Mouse (Mus musculus) stomach, postnatal 0 days (tissue): ENCODE data around the gene Igsf3.

ENCODE experiments used
- CTCF ChIP-seq: IDR thresholded peaks from 2 replicates; pipeline ENCODE4 v1.5.1; 2016; ENCODE audit warnings: antibody characterized with exemption, low read depth, mild to moderate bottlenecking, moderate library complexity
- EP300 ChIP-seq: optimal IDR thresholded peaks from 2 replicates; pipeline ENCODE3; 2016; ENCODE audit warnings: antibody characterized with exemption

DNA sequence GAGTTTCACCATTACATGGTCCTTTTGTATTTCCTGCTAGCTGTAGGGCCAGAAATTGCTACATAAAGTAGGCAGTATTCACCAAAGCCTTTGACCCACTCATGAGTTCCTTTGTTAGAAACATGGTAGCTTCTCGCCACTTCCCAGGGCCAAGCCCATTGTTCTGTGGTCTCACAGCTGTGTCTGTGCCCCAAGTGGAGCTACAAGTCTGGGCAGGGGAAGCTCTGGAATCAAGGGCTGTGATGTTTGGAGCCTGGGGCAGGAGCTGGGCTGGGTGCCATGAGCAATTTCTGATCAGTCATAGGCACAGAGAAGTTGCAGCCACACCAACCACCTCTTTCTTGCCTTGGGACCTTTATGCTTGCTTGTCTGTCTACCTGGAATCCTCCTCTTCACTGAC is 30.1 kb upstream of the Igsf3 start:
- TF ChIP-seq CTCF (no peak), EP300 (no peak)
